Mouse (Mus musculus): ENCODE data around the gene Epb41l1.

- TF ChIP-seq CTCF (IDR thresholded peaks at IDR 0.05; ENCODE audit: borderline replicate concordance, control insufficient read depth, extremely low read depth, insufficient read depth, low read length, poor library complexity) (no peak), POLR2A (IDR thresholded peaks at IDR 0.05; ENCODE audit: control insufficient read depth, extremely low read depth, insufficient read depth, low read length, poor library complexity) (no peak)
Measured at GRCm38 (mm10) chr2:156491796-156492195, 71.1 kb downstream of the Epb41l1 start.
